Mouse (Mus musculus) lung, postnatal 0 days (tissue): ENCODE measurements at regions not wholly inside any gene's neighbourhood (a gene's known extent, or its start where the extent isn't known, plus 50 kb on each side); places are given as distances from the start of the nearest gene placed in this dataset.

Source experiments
- ATAC-seq: fragments of 200-750 bp; cut with Nextera tagmentation; 2 replicates; pipeline ENCODE4 v1.8.0; 2017; ENCODE audit warnings: moderate library complexity
- DNase-seq: peaks from one replicate; pipeline ENCODE4 v3.0.0-alpha.2; 2016; ENCODE audit warnings: low spot score
- H3K27ac ChIP-seq: fragments of 300-500 bp; sonication (generic); 2 replicates; pipeline ENCODE4 v1.5.1; 2014; ENCODE audit warnings: antibody characterized with exemption, mild to moderate bottlenecking, low read length, mixed read lengths
- H3K27me3 ChIP-seq: fragments of 300-500 bp; sonication (generic); replicated peaks from 2 replicates; pipeline ENCODE4 v1.6.1; 2014; ENCODE audit warnings: low read length, mixed read lengths; ENCODE audit not compliant: insufficient read depth
- H3K36me3 ChIP-seq: fragments of 300-500 bp; sonication (generic); 2 replicates; pipeline ENCODE4 v1.6.1; 2014; ENCODE audit warnings: low read length, mixed read lengths; ENCODE audit not compliant: insufficient read depth
- H3K4me1 ChIP-seq: fragments of 300-500 bp; sonication (generic); 2 replicates; pipeline ENCODE4 v1.6.1; 2014; ENCODE audit warnings: antibody characterized with exemption, low read depth, low read length, mixed read lengths; ENCODE audit not compliant: insufficient read depth
- H3K4me2 ChIP-seq: fragments of 300-500 bp; sonication (generic); replicated peaks from 2 replicates; pipeline ENCODE4 v1.6.1; 2014; ENCODE audit warnings: low read depth, mild to moderate bottlenecking, low read length, moderate library complexity, mixed read lengths
- H3K4me3 ChIP-seq: fragments of 300-500 bp; sonication (generic); 2 replicates; pipeline ENCODE4 v1.5.1; 2014; ENCODE audit warnings: low read depth, low read length
- H3K9ac ChIP-seq: fragments of 300-500 bp; sonication (generic); replicated peaks from 2 replicates; pipeline ENCODE4 v1.6.1; 2014; ENCODE audit warnings: low read depth, mild to moderate bottlenecking
- H3K9me3 ChIP-seq: fragments of 300-500 bp; sonication (generic); 2 replicates; pipeline ENCODE4 v1.6.1; 2016; ENCODE audit warnings: low read length, mixed read lengths
- CTCF ChIP-seq: IDR thresholded peaks from 2 replicates; pipeline ENCODE4 v1.5.1; 2016; ENCODE audit warnings: antibody characterized with exemption, mild to moderate bottlenecking
- EP300 ChIP-seq: IDR thresholded peaks from 2 replicates; pipeline ENCODE4 v1.6.1; 2016; ENCODE audit warnings: antibody characterized with exemption, mild to moderate bottlenecking, control low read depth
- WGBS: fragments of 180-500 bp; shearing (Covaris S2); extraction: QIAGEN DNeasy Blood & Tissue Kit; methylation state at CpG from one replicate; pipeline ENCODE4 v1.1.7; 2014; 5-methylcytosine and 5-hydroxymethylcytosine counted together

DNA sequence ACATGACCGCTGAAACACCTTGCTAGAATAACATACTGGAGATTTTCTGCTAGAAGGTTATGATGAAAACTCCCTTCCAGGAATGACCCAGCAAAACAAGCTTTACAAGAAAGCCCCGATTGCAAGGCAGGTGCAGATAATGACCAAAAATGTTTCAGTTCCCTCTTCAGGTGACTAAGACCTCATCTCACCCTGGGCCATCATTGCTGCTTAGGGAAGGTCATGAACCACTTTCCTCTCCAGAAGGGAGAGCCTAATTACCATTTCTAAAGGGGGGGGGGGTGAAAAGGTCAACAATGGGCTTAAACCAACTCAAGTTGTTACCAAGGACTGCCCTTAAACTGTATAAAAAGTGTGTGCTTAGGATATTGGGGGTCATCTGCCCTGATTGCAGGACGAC, 59.8 kb upstream of the Speer4c start:
- Histone ChIP-seq H3K4me3 (no peak overlapping the region), H3K9me3 (no peaks in the 10 kb centered on the region), H3K4me2 (no peak overlapping the region), H3K36me3 (no peaks in the 10 kb centered on the region), H3K9ac (no peak overlapping the region), H3K4me1 (no peaks in the 10 kb centered on the region), H3K27ac (no peak overlapping the region), H3K27me3 (no peaks in the 10 kb centered on the region)
- 50% methylated on average over 3 of the region's 3 CpGs for WGBS
- DNase-seq (no peak), ATAC-seq (no peak)
- TF ChIP-seq EP300 = no peak
- TF ChIP-seq CTCF = no peak

DNA sequence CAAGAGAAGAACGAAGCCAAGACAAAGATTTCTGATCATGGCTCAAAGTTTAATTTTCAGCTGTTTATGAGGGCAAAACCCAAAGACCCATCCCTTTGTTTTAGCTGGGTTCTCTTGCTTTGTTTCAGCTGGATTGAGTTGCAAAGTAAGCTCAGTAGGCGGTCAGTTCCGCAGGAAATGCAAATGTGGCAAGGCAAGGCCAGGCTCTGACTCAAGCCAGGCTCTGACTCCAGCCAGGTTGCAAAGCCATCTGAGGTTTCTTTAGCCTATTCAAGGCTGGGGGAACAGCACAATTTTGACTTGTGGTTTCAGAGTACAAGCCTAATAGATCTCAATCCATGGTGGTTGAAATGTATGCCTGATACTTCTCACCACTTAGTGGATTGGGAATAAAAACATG, 60.5 kb upstream of the Speer4c start:
- Histone ChIP-seq H3K4me2 (no peak overlapping the region), H3K4me1 (no peaks in the 10 kb centered on the region), H3K4me3 (no peak overlapping the region), H3K27me3 (no peaks in the 10 kb centered on the region), H3K9ac (no peak overlapping the region), H3K36me3 (no peaks in the 10 kb centered on the region), H3K9me3 (no peaks in the 10 kb centered on the region), H3K27ac (no peak overlapping the region)
- TF ChIP-seq EP300 (no peak), CTCF (no peak)
- no peak for ATAC-seq
- DNase-seq = no peak
- WGBS = 41% methylated on average over 3 of the region's 3 CpGs

- no peaks in the 10 kb centered on the region for H3K27me3 ChIP-seq
- H3K4me3 ChIP-seq = no peak overlapping the region
- no peaks in the 10 kb centered on the region for H3K4me1 ChIP-seq
- ATAC-seq (no peak), DNase-seq (no peak)
- H3K27ac ChIP-seq = no peak overlapping the region
- TF ChIP-seq EP300 = no peak
- TF ChIP-seq CTCF = no peak
- 70% methylated on average over 3 of the region's 3 CpGs for WGBS
- no peaks in the 10 kb centered on the region for H3K9me3 ChIP-seq
- no peak overlapping the region for H3K9ac ChIP-seq
- no peaks in the 10 kb centered on the region for H3K36me3 ChIP-seq
- no peak overlapping the region for H3K4me2 ChIP-seq
These were observed 62.0 kb upstream of the Speer4c start for GRCm38 (mm10) chr5:15776106-15776505.

DNA sequence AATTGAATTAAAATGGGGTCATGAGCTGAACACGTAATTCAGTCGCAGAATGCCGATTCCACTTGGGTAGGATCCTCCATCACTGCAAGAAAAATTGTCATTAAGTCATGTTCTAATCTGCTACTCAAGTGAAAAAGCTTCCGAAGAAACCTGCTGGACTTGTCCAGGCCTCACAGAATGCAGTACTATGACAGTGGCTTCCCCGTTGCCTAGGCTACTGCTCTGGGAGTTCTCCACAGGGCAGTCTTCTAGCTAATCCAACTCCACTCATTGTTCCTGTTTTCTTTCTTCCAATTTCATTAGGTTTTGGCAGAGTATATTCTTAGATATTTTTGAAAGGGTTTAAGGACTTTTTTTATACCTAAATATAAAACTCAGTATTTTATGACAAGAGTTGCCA, 89.5 kb upstream of the Speer4c start:
- WGBS = 80% methylated on average over 5 of the region's 5 CpGs
- H3K9ac ChIP-seq = no peak overlapping the region
- H3K9me3 ChIP-seq = no peaks in the 10 kb centered on the region
- no peaks in the 10 kb centered on the region for H3K4me1 ChIP-seq
- H3K27ac ChIP-seq = no peak overlapping the region
- no peaks in the 10 kb centered on the region for H3K36me3 ChIP-seq
- ATAC-seq (no peak), DNase-seq (no peak)
- H3K27me3 ChIP-seq = no peaks in the 10 kb centered on the region
- no peak overlapping the region for H3K4me3 ChIP-seq
- H3K4me2 ChIP-seq = no peak overlapping the region
- TF ChIP-seq CTCF (no peak), EP300 (no peak)

DNA sequence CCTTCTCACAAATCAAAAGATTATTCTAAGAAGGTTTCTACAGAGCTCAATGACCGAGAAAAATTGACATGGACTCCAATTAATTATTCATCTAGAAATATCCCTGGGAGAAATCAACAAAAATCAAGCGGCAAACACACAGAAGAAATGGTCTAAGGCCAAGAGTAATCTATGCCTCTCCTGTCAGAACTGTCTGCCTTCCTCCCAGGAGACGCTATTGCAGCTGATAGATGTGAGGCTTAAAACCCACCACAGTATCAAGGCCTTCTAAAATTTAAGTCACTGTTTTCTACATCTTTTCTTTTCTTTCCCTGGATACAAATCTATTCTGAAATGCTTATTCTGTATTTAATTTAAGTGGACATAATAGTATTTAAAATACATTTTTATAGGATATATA, 102.8 kb upstream of the Speer4c start:
- ATAC-seq (no peak), DNase-seq (no peak)
- H3K36me3 ChIP-seq = no peaks in the 10 kb centered on the region
- H3K27ac ChIP-seq = no peak overlapping the region
- H3K9ac ChIP-seq = no peak overlapping the region
- WGBS = 61% methylated on average over 3 of the region's 3 CpGs
- no peak for TF ChIP-seq EP300
- no peaks in the 10 kb centered on the region for H3K4me1 ChIP-seq
- H3K27me3 ChIP-seq = no peaks in the 10 kb centered on the region
- H3K9me3 ChIP-seq = no peaks in the 10 kb centered on the region
- H3K4me3 ChIP-seq = no peak overlapping the region
- H3K4me2 ChIP-seq = no peak overlapping the region

DNA sequence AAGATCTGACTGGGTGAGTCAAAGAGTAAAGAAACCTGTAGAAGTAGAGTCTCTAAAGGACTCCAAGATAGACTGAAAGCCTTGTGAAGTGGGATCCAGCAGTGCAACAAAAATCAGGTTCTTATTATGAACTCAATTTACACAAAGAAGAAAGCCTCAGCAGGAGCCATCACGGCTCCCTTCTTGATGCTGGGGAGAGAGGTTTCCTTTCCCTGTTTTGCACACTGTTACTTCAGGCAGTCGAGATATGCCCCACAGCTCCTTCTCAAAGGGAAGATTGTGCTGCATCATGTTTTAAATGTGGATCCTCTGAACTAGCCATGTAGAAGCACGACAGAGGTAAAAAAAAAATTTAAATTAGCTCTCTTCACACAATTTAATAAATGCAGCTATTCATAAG, 103.3 kb upstream of the Speer4c start:
- ATAC-seq (no peak), DNase-seq (no peak)
- Histone ChIP-seq H3K27ac (no peak overlapping the region), H3K9ac (no peak overlapping the region), H3K36me3 (no peaks in the 10 kb centered on the region), H3K4me2 (no peak overlapping the region), H3K9me3 (no peaks in the 10 kb centered on the region), H3K27me3 (no peaks in the 10 kb centered on the region), H3K4me1 (no peaks in the 10 kb centered on the region), H3K4me3 (no peak overlapping the region)
- TF ChIP-seq EP300 = no peak
- TF ChIP-seq CTCF = no peak
- WGBS = 53% methylated on average over 3 of the region's 3 CpGs

DNA sequence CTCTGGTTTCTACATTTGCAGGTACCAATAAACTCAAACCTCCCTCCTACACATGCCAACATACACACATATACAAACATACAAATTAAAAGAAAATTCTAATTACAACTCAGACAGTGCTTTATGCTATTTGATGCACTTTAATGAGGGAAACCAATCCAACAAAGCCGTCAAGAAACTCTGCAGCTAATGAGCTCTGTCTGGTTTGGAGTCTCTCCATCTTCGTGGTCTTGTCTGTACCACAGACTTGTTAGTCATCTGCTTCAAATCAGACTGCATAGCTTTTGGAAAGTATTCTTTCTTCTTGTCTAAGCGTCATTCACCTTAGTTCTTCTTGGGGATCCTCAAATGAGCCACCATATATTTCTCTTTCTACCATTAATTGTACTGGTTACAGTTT, 108.9 kb upstream of the Speer4c start:
- ATAC-seq (no peak), DNase-seq (no peak)
- Histone ChIP-seq H3K4me2 (no peak overlapping the region), H3K4me3 (no peak overlapping the region), H3K27me3 (no peaks in the 10 kb centered on the region), H3K4me1 (no peaks in the 10 kb centered on the region), H3K36me3 (no peaks in the 10 kb centered on the region), H3K9ac (no peak overlapping the region), H3K27ac (no peak overlapping the region), H3K9me3 (no peaks in the 10 kb centered on the region)
- 86% methylated on average over 3 of the region's 3 CpGs for WGBS
- TF ChIP-seq EP300 (no peak), CTCF (no peak)
